Mouse (Mus musculus) CH12.LX (cell line): Measurements from ENCODE around the gene Pet100.

ENCODE experiments used
- CTCF ChIP-seq, 2 experiments: IDR thresholded peaks in 1 of 2; conservative IDR thresholded peaks in 1 of 2; 2 replicates each; pipeline ENCODE4 v1.5.1; 2011 to 2012; ENCODE audit warnings: low read depth in 2 of 2, low read length in 2 of 2, improper control_type of control experiment in 1 of 2, inconsistent platforms in 1 of 2, mild to moderate bottlenecking in 1 of 2, moderate library complexity in 1 of 2
- ETS1 ChIP-seq: conservative IDR thresholded peaks from 2 replicates; pipeline ENCODE4 v1.6.1; 2012; ENCODE audit warnings: low read depth, mild to moderate bottlenecking, inconsistent platforms, low read length, improper control_type of control experiment, moderate library complexity
- TBP ChIP-seq: conservative IDR thresholded peaks from 2 replicates; pipeline ENCODE4 v1.6.1; 2011; ENCODE audit warnings: low read depth, low read length, improper control_type of control experiment
- USF1 ChIP-seq: IDR thresholded peaks from 2 replicates; pipeline ENCODE4 v1.6.1; 2014; ENCODE audit warnings: low read depth, mild to moderate bottlenecking, inconsistent platforms, low read length, improper control_type of control experiment

DNA sequence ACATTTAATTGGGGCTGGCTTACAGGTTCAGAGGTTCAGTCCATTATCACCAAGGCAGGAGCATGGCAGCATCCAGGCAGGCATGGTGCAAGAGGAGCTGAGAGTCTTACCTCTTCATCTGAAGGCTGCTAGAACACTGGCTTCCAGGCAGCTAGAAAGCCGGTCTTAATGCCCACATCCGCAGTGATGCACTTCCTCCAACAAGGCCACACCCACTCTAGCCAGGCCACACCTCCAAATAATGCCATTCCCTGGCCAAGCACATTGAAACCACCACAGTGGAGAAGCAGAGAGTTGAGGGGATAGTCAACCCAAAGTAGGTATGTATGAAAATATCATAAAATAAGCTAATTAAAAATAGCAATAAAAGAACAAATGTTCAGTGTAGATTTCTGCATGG, 49.0 kb downstream of the Pet100 start:
- TF ChIP-seq ETS1, result no peak
- TF ChIP-seq TBP, result no peak
- TF ChIP-seq CTCF (conservative IDR thresholded peaks at IDR 0.05 in 1 of 2, IDR thresholded peaks at IDR 0.05 in 1 of 2; ENCODE audit: low read depth in 2 of 2, low read length in 2 of 2), result no peak
- no peak for TF ChIP-seq USF1
